Mouse (Mus musculus) kidney, adult 9 months (tissue): Measurements from ENCODE around the gene Olfr3.

ENCODE experiments used
- DNase-seq: peaks from one replicate; pipeline ENCODE4 v3.0.0; 2022

The Olfr3 gene

GRCm38 (mm10) chr2:36816932-36817331, at the start of gene Olfr3:
Gene Olfr3, minus strand, starts transcription at chr2:36817032.
- no peak for DNase-seq

- no peak for DNase-seq
These were observed 45.7 kb upstream of the Olfr3 start, which contains the start of gene Olfr351 for GRCm38 (mm10) chr2:36862560-36862959. Gene Olfr351, minus strand, starts transcription at chr2:36862660.

- no peak for DNase-seq
These were observed 29.2 kb upstream of the Olfr3 start, which contains the start of gene Olfr350 for GRCm38 (mm10) chr2:36846010-36846409. Gene Olfr350, plus strand, starts transcription at chr2:36846310.

- DNase-seq, result no peak
These were observed 26.6 kb downstream of the Olfr3 start, which contains the start of gene Olfr50 for GRCm38 (mm10) chr2:36790238-36790637. Gene Olfr50, plus strand, starts transcription at chr2:36790538.

- DNase-seq, result no peak
These were observed 32.9 kb downstream of the Olfr3 start, which contains the start of gene Olfr348 for GRCm38 (mm10) chr2:36783976-36784375. Gene Olfr348, plus strand, starts transcription at chr2:36784276.
